Mouse (Mus musculus) bone marrow macrophage, adult 2 months (primary cell): Measurements from ENCODE around the gene Fam172a.

Experiments
- CTCF ChIP-seq: IDR thresholded peaks from 2 replicates; pipeline ENCODE4 v1.5.1; 2012; ENCODE audit warnings: low read depth, mild to moderate bottlenecking, low read length, moderate library complexity
- POLR2A ChIP-seq: IDR thresholded peaks from 2 replicates; pipeline ENCODE4 v1.6.1; 2012; ENCODE audit warnings: mild to moderate bottlenecking, low read depth, low read length, borderline replicate concordance

DNA sequence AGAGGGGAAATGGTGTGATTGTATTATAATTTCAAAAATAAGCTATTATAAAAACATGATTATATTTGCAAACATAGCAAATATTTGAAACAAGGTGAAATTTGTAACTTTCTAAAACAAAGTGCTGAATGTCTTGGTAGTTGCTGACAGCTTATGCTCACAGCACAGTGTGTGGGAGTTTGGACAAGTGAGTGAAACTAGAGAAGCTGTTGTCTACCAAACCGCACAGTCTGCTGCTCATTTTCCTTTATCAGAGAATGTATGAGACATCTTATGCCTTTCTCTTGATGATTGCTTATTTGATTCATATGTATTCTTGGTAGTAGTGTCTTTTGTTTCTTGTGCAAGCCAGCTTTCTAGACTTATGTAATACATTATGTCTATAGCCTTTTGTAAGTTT lies 335.4 kb downstream of the Fam172a start:
- TF ChIP-seq POLR2A (no peak), CTCF (no peak)
